Mouse (Mus musculus): ENCODE results near the gene Qsox2. TPM values are rescaled to one million over a fixed set of nuclear protein-coding genes. Genes with fewer than 3 reads are reported as not detected.

Gene Qsox2
- total RNA-seq, 2 experiments from 2014 or later: 3.1 to 4.0 TPM

- DNase-seq: no peak
These were observed 13.4 kb downstream of the Qsox2 start for GRCm38 (mm10) chr2:26223961-26224360.

- DNase-seq: no peak
These were observed 22.8 kb downstream of the Qsox2 start for GRCm38 (mm10) chr2:26214526-26214925.

- no peak for DNase-seq
These were observed 27.8 kb downstream of the Qsox2 start for GRCm38 (mm10) chr2:26209566-26209965.

- DNase-seq: peak; percentile 63
These were observed 29.1 kb downstream of the Qsox2 start, which contains the start of gene Lhx3 for GRCm38 (mm10) chr2:26208126-26208789. TSS of gene Lhx3 (minus strand) at chr2:26208289.

- DNase-seq: no peak
These were observed 29.8 kb downstream of the Qsox2 start for GRCm38 (mm10) chr2:26207559-26207958.

GRCm38 (mm10) chr2:26205761-26206160 is 31.6 kb downstream of the Qsox2 start:
- no peak for DNase-seq

- DNase-seq: no peak
These were observed 32.2 kb downstream of the Qsox2 start for GRCm38 (mm10) chr2:26205126-26205525.

GRCm38 (mm10) chr2:26202849-26203475 is 34.4 kb downstream of the Qsox2 start:
- no peak for DNase-seq

GRCm38 (mm10) chr2:26201926-26202848 is 35.1 kb downstream of the Qsox2 start:
- no peak for DNase-seq

- no peak for DNase-seq
These were observed 38.8 kb downstream of the Qsox2 start for GRCm38 (mm10) chr2:26198488-26198887.

GRCm38 (mm10) chr2:26194552-26195339 is 42.6 kb downstream of the Qsox2 start:
- DNase-seq: no peak

GRCm38 (mm10) chr2:26188517-26188916 is 48.8 kb downstream of the Qsox2 start:
- DNase-seq: no peak

GRCm38 (mm10) chr2:26184352-26184751 is 53.0 kb downstream of the Qsox2 start:
- DNase-seq: no peak

- DNase-seq: no peak
These were observed 54.7 kb downstream of the Qsox2 start for GRCm38 (mm10) chr2:26182646-26183045.

- no peak for DNase-seq
These were observed 60.1 kb downstream of the Qsox2 start for GRCm38 (mm10) chr2:26177189-26177588.

- DNase-seq: no peak
These were observed 60.6 kb downstream of the Qsox2 start for GRCm38 (mm10) chr2:26176731-26177130.

GRCm38 (mm10) chr2:26175191-26175590 is 62.1 kb downstream of the Qsox2 start:
- DNase-seq: no peak

- no peak for DNase-seq
These were observed 65.2 kb downstream of the Qsox2 start for GRCm38 (mm10) chr2:26172166-26172565.

GRCm38 (mm10) chr2:26170376-26170775 is 66.9 kb downstream of the Qsox2 start:
- no peak for DNase-seq

GRCm38 (mm10) chr2:26168843-26169579 is 68.3 kb downstream of the Qsox2 start:
- DNase-seq: no peak

GRCm38 (mm10) chr2:26166890-26167289 is 70.4 kb downstream of the Qsox2 start:
- DNase-seq: no peak

All from gastrocnemius, postnatal 25 days (tissue).